In genomic region chr12:111999735-112000134, GRCm38 (mm10) we compare ENCODE assay signal across 23 mouse cellular contexts. TPM values are rescaled to one million over a fixed set of nuclear protein-coding genes. Genes with fewer than 3 reads are reported as not detected.
DNase-seq lines count a peak whose midpoint lies in the region; ATAC-seq lines count a peak whose summit lies in the region.
"Had no signal": no experiment of that assay in that cellular context is flagged by ENCODE, and none has a peak within 500 bp of the region (broad histone marks: within the 10 kb centered on the region; RNA-seq: fewer than 3 reads in every experiment).

No protein-coding gene starts in this region.

- no peak overlapping the region for H3K9ac ChIP-seq in forebrain, embryonic 11.5 days (ENCODE audit: low read length)
- no peak overlapping the region for H3K9ac ChIP-seq in forebrain, embryonic 16.5 days (replicated peaks; ENCODE audit: low read depth, low read length)
- H3K9ac ChIP-seq in heart, embryonic 12.5 days: no peak overlapping the region

- H3K4me2 ChIP-seq in forebrain, embryonic 11.5 days (ENCODE audit: low read depth, low read length, severe bottlenecking): no peak overlapping the region
- H3K4me2 ChIP-seq in forebrain, embryonic 16.5 days (ENCODE audit: low read length): no peak overlapping the region
- no peak overlapping the region for H3K4me2 ChIP-seq in heart, embryonic 12.5 days

- no peak overlapping the region for H3K27ac ChIP-seq in forebrain, embryonic 11.5 days (ENCODE audit: low read depth, low read length)
- no peak overlapping the region for H3K27ac ChIP-seq in forebrain, embryonic 16.5 days (ENCODE audit: low read length)
- H3K27ac ChIP-seq in heart, embryonic 10.5 days: no peak overlapping the region
- H3K27ac ChIP-seq in heart, embryonic 12.5 days (ENCODE audit: poor library complexity, severe bottlenecking): no peak overlapping the region

- no peaks in the 10 kb centered on the region for H3K4me1 ChIP-seq in forebrain, embryonic 11.5 days (replicated peaks; ENCODE audit: control insufficient read depth, insufficient read depth, low read length)
- H3K4me1 ChIP-seq in forebrain, embryonic 16.5 days (replicated peaks; ENCODE audit: control insufficient read depth, insufficient read depth, low read length): no peaks in the 10 kb centered on the region
- no peaks in the 10 kb centered on the region for H3K4me1 ChIP-seq in heart, embryonic 10.5 days
- H3K4me1 ChIP-seq in heart, embryonic 12.5 days (replicated peaks): no peaks in the 10 kb centered on the region

- ATAC-seq in forebrain, embryonic 11.5 days (replicated peaks; ENCODE audit: low FRiP score): no peak
- ATAC-seq in forebrain, embryonic 16.5 days: no peak
- no peak for ATAC-seq in heart, embryonic 12.5 days (ENCODE audit: insufficient number of reproducible peaks, low FRiP score)
- ATAC-seq: activated CD4-positive, CD25-positive, alpha-beta regulatory T cell, adult 4 months; CD4-positive, CD25-positive, alpha-beta regulatory T cell, adult 4 months; Patski had no signal

- DNase-seq in forebrain, embryonic 11.5 days (ENCODE audit: low spot score): peak; percentile 25
- DNase-seq in heart, adult 11 months: peak; percentile 58
- DNase-seq in heart, adult 9 months (ENCODE audit: low spot score in 2 of 2): no peak
- DNase-seq in heart, embryonic 10.5 days (ENCODE audit: low spot score): peak; percentile 60
- peak; percentile 33 for DNase-seq in testis, postnatal 10 days (ENCODE audit: low spot score)
- no peak for DNase-seq in testis, postnatal 14 days (ENCODE audit: low spot score)
- DNase-seq: adrenal gland, adult 2 months; adrenal gland, adult 8-10 months; adrenal gland, postnatal 10 days; adrenal gland, postnatal 14 days; adrenal gland, postnatal 25 days; adrenal gland, postnatal 36 days; B cell, adult 2 months; cerebellum, adult 11 months; cerebellum, adult 11-12 months had no signal

- WGBS in forebrain, embryonic 11.5 days: 96% methylated on average over 7 of the region's 7 CpGs
- WGBS in forebrain, embryonic 16.5 days: 92% methylated on average over 7 of the region's 7 CpGs
- WGBS in heart, embryonic 10.5 days: 91% methylated on average over 7 of the region's 7 CpGs
- 90% methylated on average over 7 of the region's 7 CpGs for WGBS in heart, embryonic 12.5 days

- H3K9me3 ChIP-seq in forebrain, embryonic 11.5 days (ENCODE audit: control insufficient read depth, low read length): no peaks in the 10 kb centered on the region
- H3K9me3 ChIP-seq in forebrain, embryonic 16.5 days (ENCODE audit: control insufficient read depth, low read length): no peaks in the 10 kb centered on the region
- no peaks in the 10 kb centered on the region for H3K9me3 ChIP-seq in heart, embryonic 10.5 days
- no peaks in the 10 kb centered on the region for H3K9me3 ChIP-seq in heart, embryonic 12.5 days (replicated peaks)

- H3K4me3 ChIP-seq in forebrain, embryonic 11.5 days (ENCODE audit: low read depth, low read length): no peak overlapping the region
- H3K4me3 ChIP-seq in forebrain, embryonic 16.5 days (replicated peaks; ENCODE audit: low read length): no peak overlapping the region
- H3K4me3 ChIP-seq in heart, embryonic 10.5 days: no peak overlapping the region
- H3K4me3 ChIP-seq in heart, embryonic 12.5 days: no peak overlapping the region

- H3K27me3 ChIP-seq in forebrain, embryonic 11.5 days (ENCODE audit: control insufficient read depth, insufficient read depth, low read length): no peaks in the 10 kb centered on the region
- no peaks in the 10 kb centered on the region for H3K27me3 ChIP-seq in forebrain, embryonic 16.5 days (replicated peaks; ENCODE audit: control insufficient read depth, insufficient read depth, low read length)
- no peaks in the 10 kb centered on the region for H3K27me3 ChIP-seq in heart, embryonic 10.5 days (ENCODE audit: insufficient read depth, poor library complexity, severe bottlenecking)
- peaks cover 2% of the 10 kb centered on the region; the same call in 1 of the 2 replicates for H3K27me3 ChIP-seq in heart, embryonic 12.5 days (replicated peaks)

- H3K36me3 ChIP-seq in forebrain, embryonic 11.5 days (ENCODE audit: control insufficient read depth, insufficient read depth, low read length): no peaks in the 10 kb centered on the region
- H3K36me3 ChIP-seq in forebrain, embryonic 16.5 days (ENCODE audit: control insufficient read depth, insufficient read depth): no peaks in the 10 kb centered on the region
- H3K36me3 ChIP-seq in heart, embryonic 10.5 days: 0 out of 2 replicates have a peak, but pooled peaks cover 2% of the 10 kb centered on the region
- no peaks in the 10 kb centered on the region for H3K36me3 ChIP-seq in heart, embryonic 12.5 days
- H3K36me3 ChIP-seq: G1E had no signal

RNA-seq across cellular contexts. Expression of gene Rd3l, which starts 18.6 kb away (rescaled TPM):
- polyA plus RNA-seq in forebrain, embryonic 11.5 days (2014; fragmentation: Nextera tagmentation; extraction: Ambion mirVana): not detected in 2 replicates
- not detected in 2 replicates for polyA plus RNA-seq in forebrain, embryonic 16.5 days (2015; fragmentation: Nextera tagmentation; extraction: Ambion mirVana)
- 0.26 and 0.42 TPM in 2 replicates for polyA plus RNA-seq in heart, embryonic 10.5 days (2016; fragmentation: Nextera tagmentation; extraction: Ambion mirVana)
- 0.62 and 0.64 TPM in 2 replicates for polyA plus RNA-seq in heart, embryonic 12.5 days (2016; fragmentation: Nextera tagmentation; extraction: Ambion mirVana)
- polyA plus RNA-seq: activated CD4-positive, CD25-positive, alpha-beta regulatory T cell, adult 4 months; adrenal gland, adult 2 months; brain, embryonic 14.5 days; C2C12; CD4-positive, CD25-positive, alpha-beta regulatory T cell, adult 4 months; G1E; Patski had no signal

RNA-seq across cellular contexts. Expression of gene Tdrd9, which starts 28.4 kb away (rescaled TPM):
- polyA plus RNA-seq in forebrain, embryonic 11.5 days (2014; fragmentation: Nextera tagmentation; extraction: Ambion mirVana): 0.94 and 1.7 TPM in 2 replicates
- 0.19 and 0.44 TPM in 2 replicates for polyA plus RNA-seq in forebrain, embryonic 16.5 days (2015; fragmentation: Nextera tagmentation; extraction: Ambion mirVana)
- 0.28 and 0.54 TPM in 2 replicates for polyA plus RNA-seq in heart, embryonic 10.5 days (2016; fragmentation: Nextera tagmentation; extraction: Ambion mirVana)
- polyA plus RNA-seq in heart, embryonic 12.5 days (2016; fragmentation: Nextera tagmentation; extraction: Ambion mirVana): 0.14 and 0.37 TPM in 2 replicates
- polyA plus RNA-seq: activated CD4-positive, CD25-positive, alpha-beta regulatory T cell, adult 4 months; adrenal gland, adult 2 months; CD4-positive, CD25-positive, alpha-beta regulatory T cell, adult 4 months; G1E had no signal

RNA-seq across cellular contexts. Expression of gene Atp5mpl, which starts 33.0 kb away (rescaled TPM):
- polyA plus RNA-seq in forebrain, embryonic 11.5 days (2014; fragmentation: Nextera tagmentation; extraction: Ambion mirVana): 524 and 551 TPM in 2 replicates
- polyA plus RNA-seq in forebrain, embryonic 16.5 days (2015; fragmentation: Nextera tagmentation; extraction: Ambion mirVana): 562 and 571 TPM in 2 replicates
- 847 and 1,150 TPM in 2 replicates for polyA plus RNA-seq in heart, embryonic 10.5 days (2016; fragmentation: Nextera tagmentation; extraction: Ambion mirVana)
- 1,412 and 1,427 TPM in 2 replicates for polyA plus RNA-seq in heart, embryonic 12.5 days (2016; fragmentation: Nextera tagmentation; extraction: Ambion mirVana)

Comparison
In these comparisons a context has a peak if more than half of its experiments do, and no peak if none do; other contexts are left out.
1. DNase-seq: peak in forebrain, embryonic 11.5 days (single experiment), heart, adult 11 months (single experiment), heart, embryonic 10.5 days (single experiment) and testis, postnatal 10 days (single experiment); none in heart, adult 9 months (0 of 2) and testis, postnatal 14 days (single experiment).